11 mouse cellular contexts compared by ENCODE assay signal in genomic region chr17:29257001-29257511, GRCm38 (mm10). TPM values are rescaled to one million over a fixed set of nuclear protein-coding genes. Genes with fewer than 3 reads are reported as not detected.
DNase-seq lines count a peak whose midpoint lies in the region; ATAC-seq and TF ChIP-seq lines count a peak whose summit lies in the region.
"Had no signal": no experiment of that assay in that cellular context is flagged by ENCODE, and none has a peak within 500 bp of the region (broad histone marks: within the 10 kb centered on the region; RNA-seq: fewer than 3 reads in every experiment).

No protein-coding gene starts in this region.

- TF ChIP-seq POLR2A in liver, adult 2 months (IDR thresholded peaks at IDR 0.05; ENCODE audit: extremely low read depth, insufficient read depth, low read length) = no peak

- peaks cover 30% of the 10 kb centered on the region for H3K4me1 ChIP-seq in embryonic facial prominence, embryonic 13.5 days
- peaks cover 36% of the 10 kb centered on the region for H3K4me1 ChIP-seq in embryonic facial prominence, embryonic 10.5 days
- H3K4me1 ChIP-seq in liver, adult 2 months (ENCODE audit: control insufficient read depth, insufficient read depth, low read length) = peaks cover 35% of the 10 kb centered on the region
- H3K4me1 ChIP-seq in liver, embryonic 12.5 days = peaks cover 59% of the 10 kb centered on the region
- H3K4me1 ChIP-seq in midbrain, embryonic 11.5 days (ENCODE audit: control insufficient read depth, insufficient read depth, low read length) = peaks cover 2% of the 10 kb centered on the region; the same call in 1 of the 2 replicates

- 92% methylated on average over 10 of the region's 10 CpGs for WGBS in embryonic facial prominence, embryonic 13.5 days
- 94% methylated on average over 10 of the region's 10 CpGs for WGBS in embryonic facial prominence, embryonic 10.5 days
- 76% methylated on average over 10 of the region's 10 CpGs for WGBS in liver, adult 2 months
- WGBS in liver, embryonic 12.5 days (ENCODE audit: insufficient replicate concordance) = 83% methylated on average over 10 of the region's 10 CpGs
- 94% methylated on average over 10 of the region's 10 CpGs for WGBS in midbrain, embryonic 11.5 days

- no peak overlapping the region for H3K27ac ChIP-seq in embryonic facial prominence, embryonic 13.5 days
- H3K27ac ChIP-seq in embryonic facial prominence, embryonic 10.5 days (replicated peaks) = no peak overlapping the region
- H3K27ac ChIP-seq in liver, adult 2 months (replicated peaks; ENCODE audit: insufficient read depth, low read depth, low read length) = peak overlapping the region; percentile 12
- H3K27ac ChIP-seq in liver, embryonic 12.5 days = no peak overlapping the region
- H3K27ac ChIP-seq in midbrain, embryonic 11.5 days (ENCODE audit: low read depth, low read length) = no peak overlapping the region

- no peaks in the 10 kb centered on the region for H3K27me3 ChIP-seq in embryonic facial prominence, embryonic 13.5 days
- H3K27me3 ChIP-seq in embryonic facial prominence, embryonic 10.5 days (replicated peaks; ENCODE audit: low read depth, poor library complexity, severe bottlenecking) = no peaks in the 10 kb centered on the region
- no peaks in the 10 kb centered on the region for H3K27me3 ChIP-seq in liver, adult 2 months (ENCODE audit: control insufficient read depth, insufficient read depth, low read length)
- no peaks in the 10 kb centered on the region for H3K27me3 ChIP-seq in liver, embryonic 12.5 days (replicated peaks)
- H3K27me3 ChIP-seq in midbrain, embryonic 11.5 days (ENCODE audit: control insufficient read depth, insufficient read depth, low read length) = no peaks in the 10 kb centered on the region

- 0 out of 2 replicates have a peak overlapping the region, but pooled peaks have one; percentile 6 for H3K9ac ChIP-seq in embryonic facial prominence, embryonic 13.5 days
- H3K9ac ChIP-seq in liver, adult 2 months (ENCODE audit: low read depth, low read length) = no peak overlapping the region; the same call in 1 of the 2 replicates
- H3K9ac ChIP-seq in liver, embryonic 12.5 days = no peak overlapping the region
- H3K9ac ChIP-seq in midbrain, embryonic 11.5 days (ENCODE audit: low read length) = no peak overlapping the region

- no peak overlapping the region for H3K4me2 ChIP-seq in embryonic facial prominence, embryonic 13.5 days
- no peak overlapping the region for H3K4me2 ChIP-seq in liver, embryonic 12.5 days
- H3K4me2 ChIP-seq in midbrain, embryonic 11.5 days = no peak overlapping the region
- H3K4me2 ChIP-seq: liver, embryonic 11.5 days had no signal

- no peaks in the 10 kb centered on the region for H3K9me3 ChIP-seq in embryonic facial prominence, embryonic 13.5 days
- H3K9me3 ChIP-seq in embryonic facial prominence, embryonic 10.5 days = no peaks in the 10 kb centered on the region
- no peaks in the 10 kb centered on the region for H3K9me3 ChIP-seq in liver, embryonic 12.5 days (replicated peaks)
- H3K9me3 ChIP-seq in midbrain, embryonic 11.5 days (ENCODE audit: control insufficient read depth, low read length) = no peaks in the 10 kb centered on the region

- H3K79me2 ChIP-seq in liver, adult 2 months (ENCODE audit: control insufficient read depth, insufficient read depth, low read length) = peaks cover 8% of the 10 kb centered on the region; the same call in 1 of the 2 replicates

- no peak for TF ChIP-seq CTCF in liver, adult 2 months (IDR thresholded peaks at IDR 0.05; ENCODE audit: low read depth, low read length)

- intact Hi-C loops in heart, postnatal 10 days (cut with DNase I) = no loop called here

- H3K36me3 ChIP-seq in embryonic facial prominence, embryonic 13.5 days = peaks cover 80% of the 10 kb centered on the region
- H3K36me3 ChIP-seq in embryonic facial prominence, embryonic 10.5 days (replicated peaks) = peaks cover 99% of the 10 kb centered on the region
- H3K36me3 ChIP-seq in liver, adult 2 months (ENCODE audit: control insufficient read depth, insufficient read depth, low read length) = no peaks in the 10 kb centered on the region
- H3K36me3 ChIP-seq in liver, embryonic 12.5 days = peaks cover 99% of the 10 kb centered on the region
- H3K36me3 ChIP-seq in midbrain, embryonic 11.5 days (ENCODE audit: control insufficient read depth, insufficient read depth, low read length) = peaks cover 14% of the 10 kb centered on the region

- ATAC-seq in embryonic facial prominence, embryonic 13.5 days (ENCODE audit: insufficient number of reproducible peaks, insufficient read depth, low FRiP score, low TSS enrichment, low read depth) = no peak
- ATAC-seq in liver, embryonic 12.5 days = no peak
- no peak for ATAC-seq in midbrain, embryonic 11.5 days (ENCODE audit: low FRiP score)

- DNase-seq in embryonic facial prominence, embryonic 10.5 days (ENCODE audit: low spot score) = no peak
- DNase-seq in liver, adult 2 months (ENCODE audit: extremely low read depth, low read depth, low spot score) = peak; percentile 80
- DNase-seq in heart, adult 8-10 months (ENCODE audit: low spot score) = peak; percentile 65
- peak; percentile 85 to 90 for DNase-seq in heart, postnatal 10 days
- DNase-seq in midbrain, embryonic 11.5 days (ENCODE audit: low spot score, missing footprints) = no peak
- no peak for DNase-seq in testis, postnatal 14 days (ENCODE audit: low spot score)
- DNase-seq: adrenal gland, adult 2 months; cerebellum, postnatal 10 days had no signal

- H3K4me3 ChIP-seq in embryonic facial prominence, embryonic 13.5 days = no peak overlapping the region
- H3K4me3 ChIP-seq in embryonic facial prominence, embryonic 10.5 days = no peak overlapping the region
- H3K4me3 ChIP-seq in liver, adult 2 months (ENCODE audit: insufficient read depth, low read depth, low read length) = no peak overlapping the region
- no peak overlapping the region for H3K4me3 ChIP-seq in liver, embryonic 12.5 days
- H3K4me3 ChIP-seq in midbrain, embryonic 11.5 days (ENCODE audit: low read depth, low read length) = no peak overlapping the region

RNA-seq across cellular contexts. Expression of gene Ppil1, which starts 6.9 kb away (rescaled TPM):
- 149 and 162 TPM in 2 replicates for polyA plus RNA-seq in embryonic facial prominence, embryonic 13.5 days (2015; fragmentation: Nextera tagmentation; extraction: Ambion mirVana)
- 219 and 227 TPM in 2 replicates for polyA plus RNA-seq in embryonic facial prominence, embryonic 10.5 days (2016; fragmentation: Nextera tagmentation; extraction: Ambion mirVana)
- 14.7 and 17.1 TPM in 2 replicates for total RNA-seq in liver, adult 2 months (2014; rRNA removed)
- 10.4 and 14.1 TPM in 2 replicates for polyA plus RNA-seq in liver, adult 2 months (2012; rRNA removed)
- 123 and 126 TPM in 2 replicates for polyA plus RNA-seq in liver, embryonic 12.5 days (2016; fragmentation: Nextera tagmentation; extraction: Ambion mirVana)
- 10 to 100 TPM; 36.5 to 43.8 (median 37.3) TPM for total RNA-seq in heart, adult 8-10 months (2022)
- total RNA-seq in heart, postnatal 10 days (2021) = 10 to 100 TPM; 31.2 to 34.1 TPM
- polyA plus RNA-seq in midbrain, embryonic 11.5 days (2014; fragmentation: Nextera tagmentation; extraction: Ambion mirVana) = 163 and 170 TPM in 2 replicates

RNA-seq across cellular contexts. Expression of gene BC004004, which starts 11.5 kb away (rescaled TPM):
- polyA plus RNA-seq in embryonic facial prominence, embryonic 13.5 days (2015; fragmentation: Nextera tagmentation; extraction: Ambion mirVana) = 66.7 and 71.3 TPM in 2 replicates
- polyA plus RNA-seq in embryonic facial prominence, embryonic 10.5 days (2016; fragmentation: Nextera tagmentation; extraction: Ambion mirVana) = 47.8 and 49.5 TPM in 2 replicates
- 85.9 and 94.0 TPM in 2 replicates for total RNA-seq in liver, adult 2 months (2014; rRNA removed)
- 113 and 114 TPM in 2 replicates for polyA plus RNA-seq in liver, adult 2 months (2012; rRNA removed)
- 51.5 and 54.6 TPM in 2 replicates for polyA plus RNA-seq in liver, embryonic 12.5 days (2016; fragmentation: Nextera tagmentation; extraction: Ambion mirVana)
- total RNA-seq in heart, adult 8-10 months (2022) = 100 to 1,000 TPM; 294 to 476 (median 372) TPM
- 100 to 1,000 TPM; 193 to 194 TPM for total RNA-seq in heart, postnatal 10 days (2021)
- polyA plus RNA-seq in midbrain, embryonic 11.5 days (2014; fragmentation: Nextera tagmentation; extraction: Ambion mirVana) = 68.4 and 74.6 TPM in 2 replicates

RNA-seq across cellular contexts. Expression of gene Cpne5, which starts 19.1 kb away (rescaled TPM):
- 28.1 and 36.0 TPM in 2 replicates for polyA plus RNA-seq in embryonic facial prominence, embryonic 13.5 days (2015; fragmentation: Nextera tagmentation; extraction: Ambion mirVana)
- 3.6 and 4.7 TPM in 2 replicates for polyA plus RNA-seq in embryonic facial prominence, embryonic 10.5 days (2016; fragmentation: Nextera tagmentation; extraction: Ambion mirVana)
- total RNA-seq in liver, adult 2 months (2014; rRNA removed) = not detected in 2 replicates
- not detected in 2 replicates for polyA plus RNA-seq in liver, adult 2 months (2012; rRNA removed)
- polyA plus RNA-seq in liver, embryonic 12.5 days (2016; fragmentation: Nextera tagmentation; extraction: Ambion mirVana) = 0.18 and 0.33 TPM in 2 replicates
- total RNA-seq in heart, adult 8-10 months (2022) = 1 to 10 TPM; 3.2 to 9.5 (median 4.4) TPM
- total RNA-seq in heart, postnatal 10 days (2021) = 1 to 10 TPM; 2.7 to 5.7 TPM
- polyA plus RNA-seq in midbrain, embryonic 11.5 days (2014; fragmentation: Nextera tagmentation; extraction: Ambion mirVana) = 7.4 TPM in 2 replicates

Comparison
In these comparisons a context has a peak if more than half of its experiments do, and no peak if none do; other contexts are left out.
1. DNase-seq: peak in liver, adult 2 months (single experiment), heart, adult 8-10 months (single experiment) and heart, postnatal 10 days (2 of 2); none in embryonic facial prominence, embryonic 10.5 days (single experiment), midbrain, embryonic 11.5 days (single experiment) and testis, postnatal 14 days (single experiment).